Mouse (Mus musculus) CH12.LX (cell line): Measurements from ENCODE around the gene Col17a1. TPM values are rescaled to one million over a fixed set of nuclear protein-coding genes. Genes with fewer than 3 reads are reported as not detected.

Source experiments
- DNase-seq: peaks from one replicate; pipeline ENCODE4 v3.0.0-alpha.2; 2013; ENCODE audit errors: extremely low read depth
- H3K27ac ChIP-seq: 2 replicates; pipeline ENCODE4 v1.5.1; 2012; ENCODE audit warnings: low read depth, mild to moderate bottlenecking, control low read depth, moderate library complexity; ENCODE audit not compliant: insufficient read depth
- H3K27me3 ChIP-seq: replicated peaks from 2 replicates; pipeline ENCODE3; 2012; ENCODE audit warnings: inconsistent platforms
- H3K36me3 ChIP-seq, 2 experiments: replicated peaks in 1 of 2; 2 replicates each; pipeline versions ENCODE3 to v1.6.1; 2012; ENCODE audit warnings: inconsistent platforms in 1 of 2, low read length in 1 of 2, mild to moderate bottlenecking in 1 of 2, mixed read lengths in 1 of 2, moderate library complexity in 1 of 2; ENCODE audit not compliant: control insufficient read depth in 1 of 2, insufficient read depth in 1 of 2
- H3K4me1 ChIP-seq, 2 experiments: 2 replicates each; pipeline ENCODE4 v1.6.1; 2012; ENCODE audit warnings: inconsistent platforms in 1 of 2, moderate library complexity in 1 of 2; ENCODE audit not compliant: insufficient read depth in 2 of 2, control insufficient read depth in 1 of 2
- H3K4me2 ChIP-seq: 2 replicates; pipeline ENCODE4 v1.6.1; 2012; ENCODE audit warnings: low read depth, mild to moderate bottlenecking, control low read depth; ENCODE audit not compliant: poor library complexity, insufficient read depth, severe bottlenecking
- H3K4me3 ChIP-seq, 3 experiments: fragments of 150-350 bp in 1 of 3; sonication (generic) in 1 of 3; replicated peaks in 1 of 3; 2 replicates each; pipeline versions ENCODE3 to v1.5.1; 2011 to 2012; ENCODE audit warnings: low read depth in 2 of 3, low read length in 2 of 3, mild to moderate bottlenecking in 2 of 3, moderate library complexity in 2 of 3, control low read depth in 1 of 3, improper control_type of control experiment in 1 of 3, inconsistent platforms in 1 of 3, mixed read lengths in 1 of 3; ENCODE audit not compliant: poor library complexity in 1 of 3
- H3K79me2 ChIP-seq: replicated peaks from 2 replicates; pipeline ENCODE4 v1.6.1; 2012; ENCODE audit warnings: mild to moderate bottlenecking, moderate library complexity; ENCODE audit not compliant: control insufficient read depth, poor library complexity, insufficient read depth, severe bottlenecking; ENCODE audit errors: extremely low read depth
- H3K9ac ChIP-seq: 2 replicates; pipeline ENCODE4 v1.6.1; 2012; ENCODE audit warnings: low read depth, mild to moderate bottlenecking, control low read depth, moderate library complexity; ENCODE audit not compliant: insufficient read depth
- H3K9me3 ChIP-seq: replicated peaks from 2 replicates; pipeline ENCODE3; 2012; ENCODE audit warnings: low read length, inconsistent platforms, mixed read lengths
- BHLHE40 ChIP-seq: IDR thresholded peaks from 2 replicates; pipeline ENCODE4 v1.6.1; 2011; ENCODE audit warnings: mild to moderate bottlenecking, low read depth, low read length, improper control_type of control experiment
- CTCF ChIP-seq, 2 experiments: IDR thresholded peaks in 1 of 2; conservative IDR thresholded peaks in 1 of 2; 2 replicates each; pipeline ENCODE4 v1.5.1; 2011 to 2012; ENCODE audit warnings: low read depth in 2 of 2, low read length in 2 of 2, improper control_type of control experiment in 1 of 2, inconsistent platforms in 1 of 2, mild to moderate bottlenecking in 1 of 2, moderate library complexity in 1 of 2
- ETS1 ChIP-seq: conservative IDR thresholded peaks from 2 replicates; pipeline ENCODE4 v1.6.1; 2012; ENCODE audit warnings: low read depth, mild to moderate bottlenecking, inconsistent platforms, low read length, improper control_type of control experiment, moderate library complexity
- HCFC1 ChIP-seq: IDR thresholded peaks from 2 replicates; pipeline ENCODE4 v1.6.1; 2012; ENCODE audit warnings: low read depth, mild to moderate bottlenecking, inconsistent platforms, low read length, improper control_type of control experiment
- KAT2A ChIP-seq: IDR thresholded peaks from 2 replicates; pipeline ENCODE4 v1.6.1; 2012; ENCODE audit warnings: low read length, improper control_type of control experiment, inconsistent platforms; ENCODE audit not compliant: insufficient replicate concordance
- MAX ChIP-seq: IDR thresholded peaks from 2 replicates; pipeline ENCODE4 v1.6.1; 2011; ENCODE audit warnings: low read length, improper control_type of control experiment
- MAZ ChIP-seq: IDR thresholded peaks from 2 replicates; pipeline ENCODE4 v1.6.1; 2012; ENCODE audit warnings: low read depth, mild to moderate bottlenecking, inconsistent platforms, low read length, improper control_type of control experiment, moderate library complexity
- MYC ChIP-seq: IDR thresholded peaks from 2 replicates; pipeline ENCODE4 v1.6.1; 2011; ENCODE audit warnings: low read depth, mild to moderate bottlenecking, improper control_type of control experiment, low read length
- NRF1 ChIP-seq: IDR thresholded peaks from 2 replicates; pipeline ENCODE4 v1.6.1; 2014; ENCODE audit warnings: low read depth, mild to moderate bottlenecking, inconsistent platforms, low read length, improper control_type of control experiment, moderate library complexity
- PAX5 ChIP-seq: IDR thresholded peaks from 2 replicates; pipeline ENCODE4 v1.6.1; 2012; ENCODE audit warnings: low read length, inconsistent platforms, mixed read lengths
- RAD21 ChIP-seq: IDR thresholded peaks from 2 replicates; pipeline ENCODE4 v1.6.1; 2011; ENCODE audit warnings: low read depth, mild to moderate bottlenecking, low read length, improper control_type of control experiment, moderate library complexity
- SMC3 ChIP-seq: IDR thresholded peaks from 2 replicates; pipeline ENCODE4 v1.6.1; 2011; ENCODE audit warnings: low read depth, low read length, improper control_type of control experiment
- USF1 ChIP-seq: IDR thresholded peaks from 2 replicates; pipeline ENCODE4 v1.6.1; 2014; ENCODE audit warnings: low read depth, mild to moderate bottlenecking, inconsistent platforms, low read length, improper control_type of control experiment
- USF2 ChIP-seq: conservative IDR thresholded peaks from 2 replicates; pipeline ENCODE4 v1.6.1; 2011; ENCODE audit warnings: low read depth, low read length, improper control_type of control experiment
- dilution Hi-C: fragments of 300-500 bp; cut with MboI; formaldehyde crosslinking; loops from 2 replicates; pipeline ENCODE4 v1.14.3; 2020; ENCODE audit warnings: low sequenced_read_pairs; ENCODE audit not compliant: extremely low pct_unique_long_range_greater_than_20kb, extremely low pct_ligation_motif_present
- in situ Hi-C: fragments of 300-500 bp; cut with MboI; formaldehyde crosslinking; loops from 3 replicates; pipeline ENCODE4 v1.14.3; 2019; ENCODE audit warnings: low sequenced_read_pairs, low pct_ligation_motif_present, low pct_unique_long_range_greater_than_20kb, mixed read lengths
- polyA plus RNA-seq: library from polyadenylated mRNA; unstranded; fragments of >175 nt; gene quantifications from 2 replicates; pipeline ENCODE4 v1.2.1, GENCODE M21; 2012; ENCODE audit warnings: low read depth; ENCODE audit not compliant: insufficient read length
- total RNA-seq, 2 experiments: library from RNA; depleted of rRNA; stranded (reverse); fragments of 300-350 nt in 1 of 2; fragments of >200 nt in 1 of 2; gene quantifications; 2 replicates each; pipeline ENCODE4 v1.2.3; 2012 to 2014

The Col17a1 gene
- total and polyA plus RNA-seq, 3 experiments: 0.34 to 0.59 (median 0.42) TPM

- H3K4me2 ChIP-seq: no peak overlapping the region; the same call in 1 of the 2 replicates
- no peaks in the 10 kb centered on the region for H3K79me2 ChIP-seq
- no peaks in the 10 kb centered on the region for H3K9me3 ChIP-seq
- no peak overlapping the region for H3K4me3 ChIP-seq
- in situ Hi-C loops (loop anchor here (25.0 kb wide), 1 partner anchor 270 kb away; the partner anchor contains the start of gene Cfap58), dilution Hi-C loops (no loop called here)
- H3K4me1 ChIP-seq: peaks cover 18 to 31% of the 10 kb centered on the region in 2 experiments
- H3K27me3 ChIP-seq: peaks cover 3% of the 10 kb centered on the region
- H3K9ac ChIP-seq: no peak overlapping the region
- H3K36me3 ChIP-seq: no peaks in the 10 kb centered on the region
- no peak overlapping the region for H3K27ac ChIP-seq
- DNase-seq: no peak
- TF ChIP-seq ETS1 (peak; percentile 54), BHLHE40 (peak; percentile 47), KAT2A (no peak)
Measured at GRCm38 (mm10) chr19:47667601-47668000, 24.3 kb downstream of the Col17a1 start.

- H3K36me3 ChIP-seq: no peaks in the 10 kb centered on the region
- no peak overlapping the region for H3K4me3 ChIP-seq
- TF ChIP-seq CTCF (conservative IDR thresholded peaks at IDR 0.05 in 1 of 2, IDR thresholded peaks at IDR 0.05 in 1 of 2; ENCODE audit: low read depth in 2 of 2, low read length in 2 of 2) (0 out of 4 replicates have a peak, but pooled peaks of 1 of the 2 experiments have one; percentile 4), HCFC1 (no peak), MAX (no peak), USF2 (no peak), PAX5 (no peak), USF1 (no peak)
- H3K4me1 ChIP-seq: peaks cover 12 to 31% of the 10 kb centered on the region in 2 experiments
- H3K79me2 ChIP-seq: no peaks in the 10 kb centered on the region
- no peak overlapping the region for H3K27ac ChIP-seq
- no peak for DNase-seq
- H3K27me3 ChIP-seq: peaks cover 3% of the 10 kb centered on the region
- H3K4me2 ChIP-seq: no peak overlapping the region
- H3K9me3 ChIP-seq: no peaks in the 10 kb centered on the region
- in situ Hi-C loops: loop anchor here (10.0 to 25.0 kb wide), 4 partner anchors 135 to 305 kb away; partner anchors contain the start of gene Cfap58
- no peak overlapping the region for H3K9ac ChIP-seq
- dilution Hi-C loops: no loop called here
Measured at GRCm38 (mm10) chr19:47659765-47660408, 32.0 kb downstream of the Col17a1 start.

GRCm38 (mm10) chr19:47658914-47659535 is 32.9 kb downstream of the Col17a1 start:
- no peaks in the 10 kb centered on the region for H3K79me2 ChIP-seq
- in situ Hi-C loops: loop anchor here (10.0 to 25.0 kb wide), 4 partner anchors 136 to 304 kb away; partner anchors contain the start of gene Cfap58
- no peak overlapping the region for H3K4me2 ChIP-seq
- dilution Hi-C loops: no loop called here
- peak; percentile 54 for DNase-seq
- H3K9me3 ChIP-seq: no peaks in the 10 kb centered on the region
- no peak overlapping the region for H3K4me3 ChIP-seq
- H3K27me3 ChIP-seq: no peaks in the 10 kb centered on the region
- no peaks in the 10 kb centered on the region for H3K36me3 ChIP-seq
- H3K4me1 ChIP-seq: peaks cover 17 to 37% of the 10 kb centered on the region in 2 experiments
- no peak overlapping the region for H3K9ac ChIP-seq
- H3K27ac ChIP-seq: no peak overlapping the region
- TF ChIP-seq MAZ (peak; percentile 55; the same call in 1 of the 2 replicates), CTCF (conservative IDR thresholded peaks at IDR 0.05 in 1 of 2, IDR thresholded peaks at IDR 0.05 in 1 of 2; ENCODE audit: low read depth in 2 of 2, low read length in 2 of 2) (peak; percentile 21 to 88; a peak in 3 of 4 replicates), MYC (no peak), NRF1 (0 out of 2 replicates have a peak, but pooled peaks have one; percentile 20), RAD21 (peak; percentile 85), SMC3 (peak; percentile 76)
